Mouse (Mus musculus): ENCODE results near the gene Zscan26.

The Zscan26 gene

DNA sequence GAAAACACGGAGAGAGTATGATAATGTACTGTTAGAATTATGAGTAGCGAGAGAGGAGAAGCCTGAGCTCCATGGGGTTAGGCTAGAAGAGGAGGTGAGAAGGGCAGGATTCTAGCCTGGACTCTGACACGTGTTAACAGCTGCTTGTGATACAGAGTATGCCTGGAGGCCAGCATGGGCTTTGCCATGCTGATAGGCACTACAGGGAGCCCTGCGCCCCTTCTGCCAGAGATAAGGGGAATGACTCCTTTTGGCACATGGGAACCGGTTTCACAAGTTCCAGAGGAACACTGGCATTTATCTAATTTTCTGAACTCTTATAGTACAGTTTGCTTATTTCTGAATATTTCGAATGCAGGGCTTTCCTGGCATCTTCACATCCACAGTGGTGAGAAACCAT lies 34.7 kb downstream of the Zscan26 start:
- no peak for DNase-seq

DNA sequence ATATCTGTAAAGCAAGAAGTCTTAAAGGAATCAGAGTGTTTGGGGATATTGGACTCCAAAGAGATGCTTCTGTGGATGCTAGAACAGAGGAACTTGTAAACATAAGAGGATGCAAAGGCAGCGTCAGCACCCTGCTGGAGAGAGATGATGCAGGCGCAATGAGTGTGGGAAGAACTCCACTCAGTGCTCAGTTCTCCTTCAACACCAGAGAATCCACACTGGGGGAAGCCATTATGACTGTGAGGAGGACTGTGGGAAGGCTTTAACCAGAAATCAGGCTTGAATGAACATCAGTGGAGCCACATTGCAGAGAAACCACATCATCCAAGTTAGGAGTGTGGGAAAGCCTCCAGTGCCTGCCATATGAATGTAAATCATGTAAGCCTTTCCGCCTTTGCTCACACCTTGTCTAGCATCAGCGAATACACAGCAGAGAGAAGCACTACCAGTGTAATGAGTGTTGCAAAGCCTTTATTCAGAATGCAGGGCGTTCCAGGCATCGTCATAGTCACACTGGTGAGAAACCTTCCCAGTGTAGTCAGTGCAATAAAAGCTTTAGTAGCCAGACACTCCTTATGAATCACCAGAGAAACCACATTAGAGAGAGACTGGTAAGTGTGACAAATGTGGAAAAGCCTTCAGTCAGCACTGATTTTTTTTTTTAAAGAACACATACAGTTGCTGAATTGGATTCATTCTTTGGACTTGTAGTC lies 36.1 kb downstream of the Zscan26 start:
- no peak for DNase-seq

DNA sequence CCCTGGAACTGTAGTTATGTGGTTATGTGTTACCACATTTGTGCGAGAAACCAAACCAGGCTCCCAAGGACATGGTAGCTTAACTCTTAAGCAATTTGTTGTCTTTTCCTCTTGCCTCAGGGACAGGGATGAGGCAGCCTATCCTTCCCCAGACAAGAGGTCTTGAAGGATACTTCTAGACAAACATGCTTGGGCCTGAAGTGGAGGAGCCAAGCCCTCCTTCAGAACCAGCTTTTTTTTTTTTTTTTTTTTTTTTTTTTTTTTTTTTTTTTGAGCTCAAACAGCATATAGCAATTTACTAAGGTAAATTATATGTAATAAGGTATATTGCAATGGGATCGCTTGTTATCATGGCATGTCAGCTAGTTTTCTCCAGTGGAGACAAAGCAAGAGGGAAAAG lies 37.8 kb downstream of the Zscan26 start:
- DNase-seq: no peak

DNA sequence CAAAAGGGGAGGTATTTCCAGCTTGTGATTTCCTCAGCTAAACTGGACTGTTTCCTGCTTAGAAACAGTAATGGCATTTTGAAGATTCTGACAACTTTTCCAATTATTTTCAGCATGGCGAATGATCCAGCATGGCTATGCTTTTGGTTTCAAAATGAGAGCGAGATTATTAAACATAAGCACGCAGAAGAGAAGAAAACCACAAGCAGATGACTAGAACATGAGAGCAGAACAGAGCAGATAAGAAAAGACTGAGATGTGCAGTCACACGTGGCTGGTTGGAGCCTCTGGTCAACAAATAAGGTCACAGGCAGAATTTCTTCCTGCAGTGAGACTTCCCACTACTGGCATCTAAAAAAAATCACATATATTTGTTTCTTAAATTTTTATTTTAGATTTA lies 38.3 kb downstream of the Zscan26 start:
- no peak for DNase-seq

DNA sequence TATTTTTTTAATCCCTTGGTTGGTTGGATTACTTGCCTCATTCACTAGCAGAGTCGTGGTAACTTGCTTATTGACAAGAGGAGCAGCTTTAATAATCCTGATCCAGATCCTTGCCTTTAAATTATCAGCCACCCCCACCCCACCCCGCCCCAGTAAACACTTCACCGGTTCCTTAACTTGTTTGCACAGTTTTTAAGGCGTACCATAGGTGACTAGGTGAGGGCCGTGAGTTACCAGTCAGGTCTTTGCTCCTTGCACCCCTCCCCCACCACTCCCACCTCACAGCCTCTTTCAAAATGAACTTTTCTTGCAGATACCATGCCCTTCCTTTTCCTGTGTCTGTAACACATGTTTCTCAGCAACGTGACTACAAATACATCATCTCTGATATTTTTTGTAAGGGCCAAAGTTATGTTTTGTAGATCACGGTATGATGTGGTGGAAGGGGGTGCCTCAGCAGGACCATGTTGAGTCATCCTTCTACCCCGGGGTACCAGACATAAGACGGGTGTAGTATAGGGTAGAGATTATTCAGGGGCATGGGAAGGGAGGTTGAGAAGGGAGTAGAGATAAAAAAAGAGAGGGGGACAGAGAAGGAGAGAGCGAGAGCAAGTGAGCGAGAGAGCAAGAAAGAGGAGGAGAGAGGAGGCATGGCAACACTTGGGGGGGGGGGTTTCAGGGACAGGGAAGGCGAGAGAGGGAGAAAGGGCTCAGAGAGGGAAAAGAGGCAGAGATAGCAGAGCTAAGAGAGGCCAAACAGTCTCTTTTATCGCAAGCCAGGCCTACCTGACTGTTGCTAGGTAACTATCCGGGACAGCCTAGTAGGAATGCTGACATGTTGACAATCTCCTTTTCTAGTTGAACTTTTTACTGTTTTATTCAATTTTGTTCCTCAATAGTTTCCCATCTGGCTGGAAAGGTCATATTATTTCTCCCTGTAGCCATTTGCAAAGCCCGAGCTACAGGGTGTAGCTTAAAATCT lies 39.0 kb downstream of the Zscan26 start:
- no peak for DNase-seq

DNA sequence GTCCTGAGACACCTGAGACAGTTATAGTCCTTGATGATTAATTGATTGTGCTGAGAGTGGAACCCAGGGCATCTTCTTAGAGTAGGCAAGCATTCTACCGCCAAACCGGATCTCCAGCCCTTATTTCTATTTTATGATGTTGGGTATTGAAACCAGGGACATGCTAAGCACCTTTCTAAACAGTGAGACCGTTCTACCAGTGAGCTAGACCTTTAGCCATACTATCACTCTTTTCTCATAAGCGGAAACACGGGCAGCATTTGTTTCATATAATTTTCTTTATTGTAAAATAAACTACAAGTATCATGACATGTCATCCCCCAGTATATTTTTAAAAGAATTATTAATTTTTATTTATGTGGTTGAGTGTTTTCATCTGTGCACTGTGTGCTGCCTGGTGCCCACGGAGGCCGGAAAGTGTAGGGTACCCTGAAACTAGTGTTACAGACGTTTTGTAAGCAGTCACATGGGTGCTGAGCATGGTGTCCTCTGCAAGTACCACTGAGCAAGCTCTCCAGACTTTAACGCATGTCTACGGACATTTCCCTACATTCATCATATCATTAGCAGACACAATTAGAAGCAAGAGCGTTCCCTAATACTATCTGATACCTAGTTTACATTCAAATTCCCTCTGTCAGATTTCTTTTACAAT lies 44.6 kb downstream of the Zscan26 start:
- peak; percentile 16 for DNase-seq

DNA sequence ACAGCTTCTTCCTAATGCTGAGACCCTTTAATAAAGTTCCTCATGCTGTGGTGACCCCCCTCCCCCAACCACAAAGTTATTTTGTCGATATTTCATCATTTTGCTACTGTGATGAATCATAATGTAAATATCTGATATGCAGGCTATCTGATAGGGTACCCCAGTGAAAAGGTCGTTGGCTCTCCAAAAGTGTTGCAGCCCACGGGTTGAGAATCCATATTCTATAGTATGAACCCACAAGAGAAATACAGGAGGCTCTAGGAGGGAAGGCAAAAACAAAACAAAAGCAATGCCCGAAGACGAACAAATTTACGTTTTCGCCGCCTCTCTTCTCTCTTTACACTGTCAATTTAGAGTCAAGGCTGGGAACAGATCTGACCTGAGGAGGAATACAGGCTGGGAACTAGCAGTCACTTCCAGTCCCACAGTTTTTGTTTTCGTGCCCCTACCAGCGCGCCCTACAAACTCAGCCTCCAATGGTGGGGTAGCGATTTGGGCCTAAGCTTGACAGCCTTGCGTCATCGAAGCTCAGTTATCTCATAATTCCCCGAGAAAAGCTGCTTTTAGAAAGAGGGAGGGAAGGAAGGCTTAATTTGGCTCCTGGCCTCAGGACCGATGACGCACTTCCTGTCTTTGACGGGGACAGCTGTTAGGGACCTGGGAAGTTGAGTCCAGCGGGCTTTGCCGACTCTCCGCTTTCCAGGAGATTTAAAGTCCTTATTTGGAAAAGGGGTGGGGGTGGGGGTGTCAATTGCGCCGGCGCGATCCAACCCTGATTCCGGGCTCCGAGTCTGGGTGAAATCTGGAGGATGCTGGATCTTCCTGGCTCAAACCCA lies 45.3 kb downstream of the Zscan26 start:
- DNase-seq: peak; percentile 89

DNA sequence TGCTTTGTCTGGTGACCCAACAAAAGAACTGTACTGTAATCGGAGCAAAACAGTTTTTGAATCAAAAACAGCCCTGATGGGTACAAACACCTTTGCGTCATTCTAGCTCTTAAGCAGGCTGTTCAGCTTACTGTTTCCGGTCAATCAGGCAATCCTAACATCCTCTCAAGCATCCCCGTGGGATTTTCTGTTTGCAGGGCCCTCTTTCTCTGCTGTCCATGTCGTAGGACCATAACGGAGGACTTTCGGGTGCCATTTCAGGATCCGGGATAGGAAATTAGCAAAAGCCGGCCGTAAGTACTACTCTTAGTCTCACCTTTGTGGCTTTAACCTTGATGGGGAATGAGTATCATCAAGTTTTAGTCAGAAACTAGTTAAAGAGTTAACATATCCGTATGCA lies 46.2 kb downstream of the Zscan26 start:
- DNase-seq: no peak

DNA sequence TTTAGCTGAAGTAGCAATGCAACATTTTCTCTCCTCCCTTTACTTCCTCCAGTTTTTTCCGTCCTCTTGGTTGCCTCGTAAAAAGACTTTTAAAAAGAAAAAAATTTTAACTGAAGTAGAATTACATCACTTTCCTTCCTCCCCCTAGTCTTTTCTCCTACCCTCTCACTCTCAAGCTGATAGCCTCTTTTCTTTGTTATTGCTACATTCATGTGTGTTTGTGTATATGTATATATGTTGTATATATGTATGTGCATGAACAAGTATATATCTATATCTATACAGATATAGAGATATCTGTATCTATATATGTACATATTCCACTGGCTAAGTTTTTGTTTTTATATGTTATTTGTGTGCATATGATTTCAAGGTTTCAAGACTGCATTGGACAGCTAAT lies 50.7 kb downstream of the Zscan26 start:
- DNase-seq: no peak

DNA sequence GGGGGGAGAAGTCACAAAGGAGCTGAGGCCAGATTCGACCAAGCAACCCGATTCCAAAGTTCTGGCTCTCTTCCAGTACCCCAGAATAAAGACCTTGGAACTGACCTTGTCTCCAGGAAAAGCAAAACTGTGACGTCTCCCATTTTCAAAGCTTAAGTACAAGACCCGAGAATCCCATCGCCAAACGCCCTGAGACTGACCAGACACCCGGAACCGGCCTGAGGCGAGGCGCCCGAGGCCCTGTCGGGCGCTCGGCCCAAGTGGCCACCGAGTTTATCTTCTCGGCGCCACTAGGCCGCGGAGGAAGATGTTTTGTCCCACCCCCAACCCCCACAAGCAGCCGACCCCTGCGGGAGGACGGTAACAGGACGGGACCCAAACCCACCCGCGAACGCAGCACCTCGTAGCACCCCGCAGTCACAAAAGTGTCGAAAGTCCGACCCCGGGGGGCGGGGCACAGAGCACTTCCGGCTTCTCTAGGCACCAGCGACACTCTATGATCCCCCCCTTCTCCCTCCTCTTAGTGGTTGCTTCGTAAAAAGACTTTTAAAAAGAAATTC lies 51.2 kb downstream of the Zscan26 start, which contains the start of gene Zkscan3:
Gene Zkscan3, minus strand, starts transcription at position 469 of the 560 bp plus-strand sequence.
- peak; percentile 78 for DNase-seq

DNA sequence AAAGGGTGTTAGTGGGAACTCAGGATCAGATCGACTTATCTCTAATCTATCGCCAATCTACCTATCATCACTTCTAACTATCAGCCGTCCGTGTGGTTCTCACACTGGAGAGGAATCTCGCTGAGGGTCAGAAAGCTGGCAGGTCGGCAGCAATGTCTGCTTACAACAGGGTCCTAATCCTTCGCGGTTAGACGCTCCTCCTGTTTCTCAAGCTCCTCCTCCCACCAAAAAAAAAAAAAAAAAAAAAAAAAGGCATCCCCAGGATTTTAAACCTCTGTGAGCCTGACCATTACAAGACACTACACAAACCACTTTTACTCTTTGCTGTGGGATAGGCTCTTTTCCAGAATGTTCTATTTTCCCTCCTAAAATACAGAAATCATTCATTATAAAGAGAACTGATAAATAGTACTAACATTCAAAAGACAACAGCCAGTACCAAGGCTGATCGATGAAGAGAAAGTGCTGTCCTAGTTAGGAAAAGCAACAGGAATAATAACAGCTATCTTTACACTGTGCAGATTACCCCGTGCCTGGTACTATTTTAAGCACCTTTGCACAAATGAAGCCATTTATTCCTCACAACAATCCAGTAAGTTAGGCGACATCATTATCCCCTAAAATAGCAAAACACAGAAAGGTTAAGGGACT lies 51.8 kb downstream of the Zscan26 start:
- DNase-seq: no peak

DNA sequence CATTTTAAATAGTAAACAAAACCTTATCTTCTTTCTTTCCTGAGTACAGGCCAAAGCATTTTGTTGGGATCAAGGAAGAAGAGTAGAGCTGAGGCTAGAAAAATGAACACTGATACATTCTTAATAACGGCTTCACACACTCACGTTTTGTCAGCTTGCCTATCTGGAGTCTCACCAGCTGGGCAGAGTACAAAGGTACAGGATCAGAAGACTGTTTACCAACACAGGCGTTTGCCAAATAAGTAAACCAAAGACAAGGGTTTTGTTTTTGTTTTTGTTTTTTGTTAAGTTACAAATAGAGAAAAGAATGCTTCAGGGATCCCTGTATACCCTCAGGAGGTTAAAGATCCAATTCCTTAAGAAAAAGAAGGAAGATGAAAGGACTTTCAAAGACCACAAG lies 52.4 kb downstream of the Zscan26 start:
- no peak for DNase-seq

DNA sequence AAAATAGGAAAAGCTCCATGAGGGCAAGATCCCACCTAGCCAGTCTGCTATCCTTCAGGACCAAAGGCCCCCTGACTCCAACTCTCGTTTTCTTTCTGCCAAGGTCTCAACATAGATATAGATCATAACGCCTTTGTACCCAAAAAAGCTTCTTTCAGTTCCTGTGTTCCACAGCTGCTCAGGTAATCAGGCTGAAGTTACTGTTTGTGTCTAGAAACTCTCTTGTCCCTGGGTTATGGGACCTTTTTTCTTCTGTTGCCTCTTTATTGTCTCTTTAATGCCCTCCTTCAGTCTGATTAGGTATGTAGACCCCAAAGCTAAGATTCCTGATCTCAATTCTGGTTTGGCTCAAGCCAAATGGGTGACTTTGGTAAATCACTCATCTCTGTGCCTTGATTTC lies 56.0 kb downstream of the Zscan26 start:
- no peak for DNase-seq

DNA sequence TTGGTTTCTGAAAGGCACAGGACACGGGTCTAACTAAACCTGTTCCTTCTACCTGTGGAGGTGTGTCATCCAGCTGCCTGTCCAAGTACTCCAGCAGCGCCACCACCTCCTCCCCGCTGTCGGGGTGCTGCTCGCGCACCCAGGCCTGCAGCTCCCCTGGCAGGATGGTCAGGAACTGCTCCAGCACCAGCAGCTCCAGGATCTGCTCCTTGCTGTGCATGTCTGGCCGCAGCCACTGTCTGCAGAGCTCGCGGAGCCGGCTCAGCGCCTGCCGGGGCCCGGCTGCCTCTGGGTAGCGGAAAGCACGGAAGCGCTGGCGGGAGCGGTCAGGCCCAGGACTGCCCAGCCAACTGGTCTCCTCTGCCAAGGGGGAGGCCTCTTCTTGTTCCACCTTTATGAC lies 57.5 kb downstream of the Zscan26 start:
- DNase-seq: peak; percentile 37

DNA sequence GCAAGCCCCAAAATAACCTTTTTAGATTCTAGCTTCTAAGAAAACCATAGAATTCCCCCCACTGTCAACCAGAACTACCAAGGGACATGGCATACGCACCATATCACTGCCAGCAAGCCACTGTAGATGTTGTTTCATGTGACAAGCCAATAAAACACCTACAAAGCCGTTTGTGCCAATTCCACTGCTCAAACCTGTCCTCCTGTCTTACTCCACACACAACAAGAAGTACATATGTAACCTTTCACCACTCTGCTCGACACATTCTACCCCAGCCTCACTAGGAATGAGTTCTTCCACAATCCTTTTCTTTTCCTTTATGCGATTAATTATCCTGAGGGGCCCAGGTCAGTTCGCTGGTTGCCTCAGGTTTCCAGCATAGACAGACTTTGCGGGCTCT lies 57.9 kb downstream of the Zscan26 start:
- DNase-seq: no peak

DNA sequence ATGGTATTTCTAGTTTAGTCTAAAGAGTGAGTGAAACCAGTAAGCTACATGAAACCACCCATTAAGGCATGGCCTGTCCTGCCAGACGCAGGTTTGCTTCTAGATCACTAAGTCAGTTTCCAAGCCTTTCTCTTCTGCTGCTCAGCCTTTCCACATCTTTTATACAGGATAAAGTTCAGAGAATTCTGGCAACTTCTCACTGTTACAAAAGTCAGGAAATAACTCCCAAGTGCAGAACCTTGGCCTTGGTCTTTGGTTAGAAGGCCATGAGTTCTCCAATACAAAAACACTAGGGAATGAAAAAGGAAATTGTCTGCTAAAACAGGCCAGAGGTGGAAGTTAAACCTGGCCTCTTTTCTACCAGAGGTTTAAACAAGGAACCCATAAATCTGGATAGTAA lies 58.3 kb downstream of the Zscan26 start:
- DNase-seq: no peak
